Mouse (Mus musculus) Muller cell, postnatal 12 days (primary cell): ENCODE measurements around the gene Txndc9.
"Not testable (repeated sequence)": the region's sequence is repeated elsewhere in the genome, so short reads cannot be mapped to it uniquely, and the experiment has no call there.

Source experiments
- DNase-seq: peaks from one replicate; pipeline ENCODE4 v3.0.0-alpha.2; 2015; ENCODE audit errors: inconsistent ontology term

Txndc9 gene

GRCm38 (mm10) chr1:37976666-37977065 is 21.0 kb downstream of the Txndc9 start:
- DNase-seq: not testable (repeated sequence)

DNA sequence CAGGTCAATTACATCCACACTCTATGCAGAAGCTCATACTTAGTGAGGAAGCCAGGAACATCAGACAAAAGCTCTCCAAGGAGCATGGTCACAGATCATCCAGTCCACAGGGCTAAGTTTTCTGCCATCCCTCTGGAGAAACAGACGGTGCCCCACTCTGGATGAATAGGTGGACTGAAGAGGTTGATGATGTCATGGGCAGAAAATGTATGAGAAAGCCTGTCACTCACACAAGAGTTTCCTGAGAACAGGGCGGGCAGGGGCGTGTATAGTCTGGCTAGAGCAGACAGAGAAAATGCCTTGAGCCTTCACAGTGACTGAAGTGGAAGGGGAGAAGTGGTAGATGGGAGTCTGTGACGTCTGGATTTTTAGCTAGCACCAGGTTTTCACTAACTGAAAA is 26.2 kb downstream of the Txndc9 start:
- DNase-seq: peak; percentile 68

- DNase-seq: no peak
Measured at GRCm38 (mm10) chr1:37968746-37969145, 28.9 kb downstream of the Txndc9 start.

DNA sequence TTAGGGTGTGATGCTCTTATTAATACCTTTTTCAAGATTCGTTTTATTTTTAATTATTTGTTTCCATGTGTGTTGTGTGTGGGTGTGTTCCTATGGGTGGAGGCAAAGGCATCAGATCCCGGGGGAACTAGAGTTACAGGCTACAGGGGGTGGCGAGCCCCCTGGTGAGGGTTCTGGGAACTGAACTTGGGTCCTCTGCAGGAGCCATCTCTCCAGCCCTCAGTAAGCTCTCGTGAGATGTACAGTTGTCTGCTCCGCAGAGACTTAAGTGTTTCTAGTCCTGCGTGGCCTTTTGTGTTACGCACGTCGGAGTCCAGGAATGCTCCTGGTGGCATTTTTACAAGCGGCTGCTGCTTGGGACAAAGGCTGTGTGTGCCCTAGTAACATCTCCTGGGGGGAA is 32.1 kb downstream of the Txndc9 start:
- DNase-seq: no peak

GRCm38 (mm10) chr1:37959486-37959885 is 38.2 kb downstream of the Txndc9 start:
- DNase-seq: peak; percentile 95

DNA sequence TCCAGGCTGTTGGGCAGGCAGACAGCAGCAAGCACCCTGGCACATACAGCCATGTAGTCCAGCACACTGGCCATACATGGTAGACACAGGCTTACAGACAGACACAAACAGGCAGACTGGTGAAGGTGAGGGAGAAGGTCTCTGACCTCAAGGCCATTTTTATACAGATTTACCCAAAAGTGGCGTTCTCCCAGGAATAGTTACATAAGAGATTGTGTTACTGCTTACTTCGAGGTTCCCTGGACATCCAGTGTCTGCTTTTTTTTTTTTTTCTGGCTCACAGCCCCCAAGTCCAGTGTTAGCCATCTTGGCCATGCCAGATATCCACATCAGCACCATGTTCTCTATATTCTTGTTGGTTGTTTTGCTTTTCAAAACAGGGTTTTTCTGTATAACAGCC is 39.2 kb downstream of the Txndc9 start:
- no peak for DNase-seq

- DNase-seq: no peak
Measured at GRCm38 (mm10) chr1:37957659-37958058, 40.0 kb downstream of the Txndc9 start, which contains the start of gene Lyg1. Gene Lyg1, minus strand, starts transcription at chr1:37957759.

DNA sequence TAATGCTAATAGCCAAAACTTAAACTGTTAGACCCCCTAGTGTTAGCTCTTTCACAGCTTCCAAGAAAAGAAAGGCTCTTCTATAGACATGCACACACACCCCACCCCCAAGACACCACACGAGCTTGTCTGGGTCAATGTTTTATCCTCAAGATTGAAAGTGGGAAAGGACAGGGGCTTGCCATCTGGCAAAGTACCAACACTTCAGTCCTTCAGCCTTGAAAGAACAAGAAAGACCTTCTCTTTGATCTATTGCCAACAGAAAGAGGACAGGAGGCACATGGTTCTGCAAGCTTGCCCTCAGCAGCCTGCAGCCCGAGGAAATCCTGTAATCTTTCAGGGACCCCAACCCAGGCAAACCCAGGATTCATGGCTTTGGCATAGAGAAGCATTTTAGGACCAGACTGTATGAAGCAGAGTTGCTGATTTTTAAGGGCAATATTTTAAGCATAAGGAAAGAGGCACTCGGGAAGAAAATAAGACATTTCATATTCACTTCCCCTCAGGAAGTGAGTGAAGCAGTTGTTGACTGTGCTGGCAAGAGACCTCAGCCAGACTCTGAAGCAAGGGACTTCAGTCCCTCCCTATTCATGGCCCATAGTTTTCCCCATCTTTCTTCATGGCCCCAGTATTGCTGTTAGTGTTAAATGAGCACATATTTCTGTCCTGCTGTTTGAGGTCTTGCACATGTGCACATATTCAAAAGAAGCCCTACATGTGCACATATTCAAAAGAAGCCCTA is 40.8 kb downstream of the Txndc9 start:
- peak; percentile 37 for DNase-seq

GRCm38 (mm10) chr1:37955251-37955650 is 42.4 kb downstream of the Txndc9 start:
- no peak for DNase-seq

DNA sequence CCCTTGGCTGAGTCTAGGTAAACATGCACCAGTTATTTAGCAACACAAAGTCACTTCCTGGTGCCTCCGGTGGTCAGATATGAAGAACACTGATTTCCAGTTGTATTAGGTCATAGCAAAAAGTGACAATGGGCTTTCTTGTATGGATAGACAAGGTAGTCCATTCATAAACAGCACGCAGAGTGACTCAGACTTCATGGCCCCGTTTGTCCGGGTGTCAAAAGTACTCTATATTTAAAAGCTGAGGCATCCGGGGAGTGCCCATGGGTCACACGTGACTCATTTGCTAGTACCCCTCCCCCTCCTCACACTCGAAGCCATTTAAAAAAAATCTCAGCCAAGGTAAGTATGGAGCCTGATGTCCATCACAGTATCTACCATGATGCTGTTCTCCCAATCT is 42.9 kb downstream of the Txndc9 start:
- DNase-seq: peak; percentile 57

- DNase-seq: no peak
Measured at GRCm38 (mm10) chr1:37948906-37949305, 48.8 kb downstream of the Txndc9 start.
